Mouse (Mus musculus) left cerebral cortex, adult 8-10 months (tissue): ENCODE data around the gene Cep152. TPM values are rescaled to one million over a fixed set of nuclear protein-coding genes. Genes with fewer than 3 reads are reported as not detected.

Source experiments
- DNase-seq, 2 experiments: peaks; one replicate each; pipeline ENCODE4 v3.0.0; 2022; ENCODE audit warnings: low spot score in 2 of 2
- total RNA-seq, 4 experiments: library from RNA; stranded (reverse); gene quantifications; 2 replicates each; pipeline ENCODE4 v1.2.4; 2022

The Cep152 gene
- total RNA-seq, result 1 to 10 TPM; 2.1 to 3.0 (median 2.6) TPM

GRCm38 (mm10) chr2:125624837-125625351, at the start of gene Cep152:
Gene Cep152 (minus strand): TSS chr2:125625113.
- DNase-seq, result peak; percentile 94 to 96

- peak; percentile 62 to 78 for DNase-seq
Measured at GRCm38 (mm10) chr2:125672957-125673631, 48.2 kb upstream of the Cep152 start, which contains the start of gene Eid1. Gene Eid1 (plus strand): TSS chr2:125673095.

GRCm38 (mm10) chr2:125672568-125672956, 47.6 kb upstream of the Cep152 start:
- DNase-seq, result peak; percentile 38 to 47

GRCm38 (mm10) chr2:125670846-125671245, 45.9 kb upstream of the Cep152 start:
- DNase-seq, result no peak

- no peak for DNase-seq
Measured at GRCm38 (mm10) chr2:125667721-125668120, 42.8 kb upstream of the Cep152 start.

- DNase-seq, result no peak
Measured at GRCm38 (mm10) chr2:125667184-125667583, 42.3 kb upstream of the Cep152 start.

GRCm38 (mm10) chr2:125666668-125667067, 41.8 kb upstream of the Cep152 start:
- no peak for DNase-seq

GRCm38 (mm10) chr2:125665909-125666308, 41.0 kb upstream of the Cep152 start:
- no peak for DNase-seq

- no peak for DNase-seq
Measured at GRCm38 (mm10) chr2:125665213-125665612, 40.3 kb upstream of the Cep152 start.

- DNase-seq, result no peak
Measured at GRCm38 (mm10) chr2:125662517-125662916, 37.6 kb upstream of the Cep152 start.

GRCm38 (mm10) chr2:125661156-125661555, 36.2 kb upstream of the Cep152 start:
- no peak for DNase-seq

GRCm38 (mm10) chr2:125660537-125661130, 35.7 kb upstream of the Cep152 start:
- DNase-seq, result no peak

GRCm38 (mm10) chr2:125659823-125660536, 35.1 kb upstream of the Cep152 start:
- no peak for DNase-seq

- no peak for DNase-seq
Measured at GRCm38 (mm10) chr2:125655391-125655790, 30.5 kb upstream of the Cep152 start.

- no peak for DNase-seq
Measured at GRCm38 (mm10) chr2:125653286-125653685, 28.4 kb upstream of the Cep152 start.

- DNase-seq, result no peak
Measured at GRCm38 (mm10) chr2:125651563-125651962, 26.6 kb upstream of the Cep152 start.

GRCm38 (mm10) chr2:125650742-125651352, 25.9 kb upstream of the Cep152 start:
- no peak for DNase-seq

- DNase-seq, result no peak
Measured at GRCm38 (mm10) chr2:125650038-125650437, 25.1 kb upstream of the Cep152 start.

- no peak for DNase-seq
Measured at GRCm38 (mm10) chr2:125644912-125645311, 20.0 kb upstream of the Cep152 start.

GRCm38 (mm10) chr2:125637331-125637730, 12.4 kb upstream of the Cep152 start:
- DNase-seq, result no peak

- DNase-seq, result no peak
Measured at GRCm38 (mm10) chr2:125630010-125630409, 5.1 kb upstream of the Cep152 start.

GRCm38 (mm10) chr2:125628487-125628886, 3.6 kb upstream of the Cep152 start:
- no peak for DNase-seq
